Mouse (Mus musculus): ENCODE results near the gene Abhd14b.
A peak's percentile ranks its signal among the peaks of the same experiment; 100 is the strongest.
"Not testable (repeated sequence)": the region's sequence is repeated elsewhere in the genome, so short reads cannot be mapped to it uniquely, and the experiment has no call there.

The Abhd14b gene

GRCm38 (mm10) chr9:106476002-106476923, 29.0 kb downstream of the Abhd14b start:
- peak; percentile 67 for DNase-seq (ENCODE audit: low spot score)

GRCm38 (mm10) chr9:106476924-106477484, 29.7 kb downstream of the Abhd14b start, which contains the start of gene Parp3:
Gene Parp3 (minus strand): TSS chr9:106476949.
- peak; percentile 100 for DNase-seq (ENCODE audit: low spot score)

GRCm38 (mm10) chr9:106477649-106478048, 30.4 kb downstream of the Abhd14b start:
- no peak for DNase-seq (ENCODE audit: low spot score)

- no peak for DNase-seq (ENCODE audit: low spot score)
Observed at GRCm38 (mm10) chr9:106478101-106478500, 30.8 kb downstream of the Abhd14b start.

- DNase-seq (ENCODE audit: low spot score): no peak
Observed at GRCm38 (mm10) chr9:106480541-106480940, 33.3 kb downstream of the Abhd14b start.

- no peak for DNase-seq (ENCODE audit: low spot score)
Observed at GRCm38 (mm10) chr9:106481075-106481474, 33.8 kb downstream of the Abhd14b start.

DNA sequence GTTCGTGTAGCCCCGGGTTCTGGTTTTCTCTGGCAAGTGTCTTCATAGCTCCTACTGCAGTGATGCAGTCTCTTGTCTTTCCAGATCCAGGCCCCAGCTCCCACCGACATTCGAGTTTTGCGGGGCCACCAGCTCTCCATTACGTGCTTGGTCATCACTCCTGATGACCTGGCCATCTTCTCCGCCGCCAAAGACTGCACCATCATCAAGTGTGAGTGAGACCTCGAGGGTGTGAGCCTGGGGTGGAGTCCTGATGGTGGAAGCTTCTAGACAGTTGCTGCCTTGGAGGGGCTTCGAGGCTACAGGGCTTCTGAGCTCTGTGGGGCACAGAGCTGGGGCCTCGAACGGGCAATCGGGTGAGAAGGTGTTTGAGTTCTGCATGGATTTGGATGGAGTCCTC, 34.4 kb downstream of the Abhd14b start:
- no peak for DNase-seq (ENCODE audit: low spot score)

DNA sequence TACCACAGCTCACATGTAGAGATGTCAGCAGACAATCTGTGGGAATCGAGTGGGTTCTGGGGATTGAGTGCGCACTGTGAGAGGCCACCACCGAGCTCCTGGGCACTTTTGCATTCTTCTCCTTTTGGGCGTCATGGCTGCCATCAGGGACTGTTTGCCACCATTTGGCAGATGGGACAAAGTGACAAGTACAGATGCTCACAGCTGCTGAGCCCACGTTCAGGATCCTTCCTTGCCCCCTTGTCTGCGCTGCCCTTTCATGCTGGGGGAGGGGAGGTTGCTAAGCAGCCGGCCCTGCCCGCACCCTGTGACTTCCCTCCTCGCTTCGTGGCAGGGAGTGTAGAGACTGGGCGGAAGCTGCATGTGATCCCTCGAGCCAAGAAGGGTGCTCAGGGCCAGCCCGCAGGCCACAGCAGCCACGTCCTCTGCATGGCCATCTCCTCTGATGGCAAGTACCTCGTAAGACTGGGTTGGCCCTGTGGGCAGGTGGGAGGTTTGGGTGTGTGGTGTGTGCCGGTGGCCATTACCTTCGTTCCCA, 35.4 kb downstream of the Abhd14b start:
- no peak for DNase-seq (ENCODE audit: low spot score)

GRCm38 (mm10) chr9:106483136-106483535, 35.9 kb downstream of the Abhd14b start:
- DNase-seq (ENCODE audit: low spot score): no peak

GRCm38 (mm10) chr9:106483606-106484005, 36.3 kb downstream of the Abhd14b start:
- no peak for DNase-seq (ENCODE audit: low spot score)

GRCm38 (mm10) chr9:106485076-106485475, 37.8 kb downstream of the Abhd14b start:
- DNase-seq (ENCODE audit: low spot score): no peak

DNA sequence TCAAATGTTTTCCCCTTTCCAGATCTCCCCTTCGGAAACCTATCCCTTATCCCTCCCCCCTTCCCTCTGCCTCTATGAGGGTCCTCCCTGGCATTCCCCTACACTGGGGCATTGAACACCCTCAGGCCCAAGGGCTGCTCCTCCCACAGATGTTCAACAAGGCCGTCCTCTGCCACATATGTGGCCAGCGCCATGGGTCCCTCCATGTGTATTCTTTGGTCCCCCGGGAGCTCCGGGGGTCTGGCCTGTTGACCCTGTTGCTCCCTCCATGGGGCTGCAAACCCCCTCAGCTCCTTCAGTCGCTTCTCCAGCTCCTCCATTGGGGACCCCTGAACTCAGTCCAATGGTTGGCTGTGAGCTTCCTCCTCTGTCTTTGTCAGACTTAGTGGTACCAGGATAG, 40.3 kb downstream of the Abhd14b start:
- not testable (repeated sequence) for DNase-seq (ENCODE audit: low spot score)

GRCm38 (mm10) chr9:106499667-106500066, 52.4 kb downstream of the Abhd14b start, which contains the start of gene Iqcf1:
Gene Iqcf1 (plus strand): TSS chr9:106499967.
- no peak for DNase-seq (ENCODE audit: low spot score)

DNA sequence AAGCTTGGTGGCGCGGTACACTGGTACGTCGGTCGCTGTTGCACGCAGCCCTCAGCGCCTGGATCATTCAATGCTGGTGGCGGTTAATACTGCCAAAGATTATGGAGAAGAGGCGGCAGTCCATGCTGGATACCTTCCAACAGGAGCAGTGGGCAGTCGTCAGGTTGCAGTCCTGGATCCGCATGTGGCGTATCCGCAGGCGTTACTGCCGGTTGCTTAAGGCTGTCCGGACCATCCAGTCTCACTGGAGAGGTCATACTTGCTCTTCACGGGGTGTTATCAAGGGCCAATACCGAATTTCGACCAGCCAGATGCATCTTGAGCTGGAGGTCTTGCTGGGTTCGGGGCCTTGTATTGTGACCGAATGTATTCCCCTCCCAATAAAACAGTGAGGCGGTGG, 54.6 kb downstream of the Abhd14b start:
- no peak for DNase-seq (ENCODE audit: low spot score)

Measured in T-cell, adult 2 months (primary cell).